Mouse (Mus musculus) lung, embryonic 15.5 days (tissue): ENCODE results near the gene Pde4d. TPM values are rescaled to one million over a fixed set of nuclear protein-coding genes. Genes with fewer than 3 reads are reported as not detected.
A peak's percentile ranks its signal among the peaks of the same experiment; 100 is the strongest.

ENCODE experiments used
- ATAC-seq: fragments of 200-750 bp; cut with Nextera tagmentation; 2 replicates; pipeline ENCODE4 v1.8.0; 2017; ENCODE audit warnings: moderate number of reproducible peaks, borderline replicate concordance; ENCODE audit not compliant: low FRiP score, low TSS enrichment; ENCODE audit errors: extremely low read depth
- H3K27ac ChIP-seq: fragments of 300-500 bp; sonication (generic); 2 replicates; pipeline ENCODE4 v1.5.1; 2015; ENCODE audit warnings: moderate library complexity, mild to moderate bottlenecking, inconsistent platforms
- H3K27me3 ChIP-seq: fragments of 300-500 bp; sonication (generic); 2 replicates; pipeline ENCODE4 v1.6.1; 2015; ENCODE audit warnings: inconsistent platforms
- H3K36me3 ChIP-seq: fragments of 300-500 bp; sonication (generic); 2 replicates; pipeline ENCODE4 v1.6.1; 2015; ENCODE audit warnings: inconsistent platforms
- H3K4me1 ChIP-seq: fragments of 300-500 bp; sonication (generic); 2 replicates; pipeline ENCODE4 v1.6.1; 2015; ENCODE audit warnings: inconsistent platforms
- H3K4me2 ChIP-seq: fragments of 300-500 bp; sonication (generic); 2 replicates; pipeline ENCODE4 v1.6.1; 2015; ENCODE audit warnings: inconsistent platforms, mild to moderate bottlenecking, moderate library complexity
- H3K4me3 ChIP-seq: fragments of 300-500 bp; sonication (generic); 2 replicates; pipeline ENCODE4 v1.5.1; 2015; ENCODE audit warnings: mild to moderate bottlenecking, inconsistent platforms
- H3K9ac ChIP-seq: fragments of 300-500 bp; sonication (generic); 2 replicates; pipeline ENCODE4 v1.6.1; 2015; ENCODE audit warnings: inconsistent platforms
- H3K9me3 ChIP-seq: fragments of 300-500 bp; sonication (generic); 2 replicates; pipeline ENCODE4 v1.6.1; 2016; ENCODE audit warnings: inconsistent platforms
- WGBS: fragments of 180-500 bp; shearing (Covaris S2); methylation state at CpG from one replicate; pipeline ENCODE4 v1.1.7; 2015; 5-methylcytosine and 5-hydroxymethylcytosine counted together
- polyA plus RNA-seq: library from polyadenylated mRNA; unstranded; fragments of >200 nt; fragmentation: Nextera tagmentation; extraction: Ambion mirVana; gene quantifications from 2 replicates; pipeline ENCODE4 v1.2.1, GENCODE M21; 2015

Gene Pde4d
- polyA plus RNA-seq, 1 experiment from 2014 or later: 18.2 TPM

DNA sequence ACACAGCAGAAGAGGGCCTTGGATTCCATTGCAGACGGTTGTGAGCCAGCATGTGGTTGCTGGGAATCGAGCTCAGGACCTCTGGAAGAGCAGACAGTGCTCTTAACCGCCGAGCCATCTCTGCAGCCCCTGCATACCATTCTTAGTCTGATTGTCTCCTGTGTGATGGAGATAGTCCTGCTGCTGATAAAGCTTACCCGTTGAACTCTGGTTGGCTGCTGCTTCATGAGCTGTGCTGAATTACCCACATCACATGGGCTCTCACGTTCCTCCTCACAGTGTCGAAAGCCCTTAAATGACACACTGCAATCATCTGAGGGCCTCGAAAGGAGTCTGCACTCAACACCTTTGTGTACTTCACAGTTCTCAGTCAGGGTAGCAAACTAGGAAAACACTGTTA, 1468.9 kb downstream of the Pde4d start:
- H3K27ac ChIP-seq: no peak overlapping the region
- no peaks in the 10 kb centered on the region for H3K36me3 ChIP-seq
- H3K4me1 ChIP-seq: peaks cover 6% of the 10 kb centered on the region
- no peak overlapping the region for H3K4me3 ChIP-seq
- no peak for ATAC-seq
- H3K9ac ChIP-seq: no peak overlapping the region
- no peaks in the 10 kb centered on the region for H3K9me3 ChIP-seq
- 61% methylated on average over 8 of the region's 8 CpGs for WGBS
- no peaks in the 10 kb centered on the region for H3K27me3 ChIP-seq
- H3K4me2 ChIP-seq: no peak overlapping the region

GRCm38 (mm10) chr13:109920256-109920655, 1470.5 kb downstream of the Pde4d start:
- Histone ChIP-seq H3K9me3 (no peaks in the 10 kb centered on the region), H3K4me2 (no peak overlapping the region), H3K27ac (no peak overlapping the region), H3K36me3 (no peaks in the 10 kb centered on the region), H3K27me3 (no peaks in the 10 kb centered on the region), H3K4me3 (no peak overlapping the region), H3K4me1 (0 out of 2 replicates have a peak, but pooled peaks cover 3% of the 10 kb centered on the region), H3K9ac (no peak overlapping the region)
- 87% methylated on average over 6 of the region's 6 CpGs for WGBS
- ATAC-seq: no peak

DNA sequence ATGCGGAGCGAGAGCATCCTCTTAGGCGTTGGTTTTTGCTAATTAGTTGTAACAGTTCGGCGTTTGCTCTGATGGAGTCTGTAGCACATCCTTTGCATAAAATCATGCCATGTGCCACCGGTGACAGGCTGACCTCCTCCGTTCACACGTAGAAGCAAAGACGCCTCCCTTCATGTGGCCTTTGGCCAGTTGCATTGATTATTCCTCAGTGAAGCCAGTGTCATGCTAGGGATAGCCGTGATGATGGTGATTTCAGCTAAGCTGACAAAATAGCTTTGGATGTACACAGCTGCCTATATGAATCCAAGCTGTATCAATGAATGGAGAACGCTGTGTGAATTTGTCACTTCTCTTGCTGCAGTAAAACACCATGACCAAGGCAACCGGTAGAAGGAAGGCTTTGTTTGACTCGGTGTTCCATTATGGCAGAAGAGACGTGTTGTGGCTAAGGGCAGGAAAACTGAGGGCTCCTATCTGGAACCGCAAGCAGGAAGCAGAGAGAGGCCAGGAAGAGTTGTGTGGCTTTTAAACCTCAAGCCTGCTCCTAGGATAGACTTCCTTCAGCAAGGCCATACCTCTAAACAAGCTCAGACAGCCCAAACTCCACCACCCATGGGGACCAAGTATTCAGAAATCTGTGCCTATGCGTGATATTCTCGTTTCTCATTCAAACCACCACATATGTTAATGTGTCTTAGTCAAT, 1471.7 kb downstream of the Pde4d start:
- Histone ChIP-seq H3K27ac (no peak overlapping the region), H3K4me2 (no peak overlapping the region), H3K9ac (no peak overlapping the region), H3K36me3 (no peaks in the 10 kb centered on the region), H3K4me1 (no peaks in the 10 kb centered on the region), H3K4me3 (no peak overlapping the region), H3K27me3 (no peaks in the 10 kb centered on the region), H3K9me3 (no peaks in the 10 kb centered on the region)
- WGBS: 88% methylated on average over 17 of the region's 17 CpGs
- no peak for ATAC-seq

GRCm38 (mm10) chr13:109922228-109922627, 1472.5 kb downstream of the Pde4d start:
- Histone ChIP-seq H3K4me1 (no peaks in the 10 kb centered on the region), H3K27ac (no peak overlapping the region), H3K36me3 (no peaks in the 10 kb centered on the region), H3K4me2 (no peak overlapping the region), H3K9me3 (no peaks in the 10 kb centered on the region), H3K27me3 (no peaks in the 10 kb centered on the region), H3K9ac (no peak overlapping the region), H3K4me3 (no peak overlapping the region)
- peak; percentile 51; the same call in 1 of the 2 replicates for ATAC-seq
- 3% methylated on average over 4 of the region's 4 CpGs for WGBS

DNA sequence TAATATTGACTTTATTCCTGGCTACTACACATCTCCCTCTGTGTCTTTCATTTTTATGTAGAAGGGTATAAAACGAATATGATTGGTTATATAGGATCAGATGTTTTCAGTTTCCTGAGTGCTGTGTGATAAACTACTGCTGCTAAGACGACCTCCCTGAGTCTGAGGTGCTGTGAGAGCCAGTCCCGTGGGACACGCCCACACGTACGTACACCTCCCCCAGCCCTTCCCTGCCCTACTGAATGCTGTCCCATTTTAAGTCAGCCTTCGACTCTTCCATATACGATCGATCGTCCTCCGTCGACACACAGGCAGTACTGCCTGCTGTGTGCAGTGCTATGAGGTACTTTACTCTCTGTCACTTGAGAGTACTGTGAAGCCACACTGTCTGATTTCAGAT, 1473.0 kb downstream of the Pde4d start:
- ATAC-seq: peak; percentile 40; the same call in 1 of the 2 replicates
- no peaks in the 10 kb centered on the region for H3K9me3 ChIP-seq
- no peaks in the 10 kb centered on the region for H3K4me1 ChIP-seq
- no peak overlapping the region for H3K4me3 ChIP-seq
- no peak overlapping the region for H3K4me2 ChIP-seq
- H3K27ac ChIP-seq: no peak overlapping the region
- 50% methylated on average over 12 of the region's 12 CpGs for WGBS
- H3K27me3 ChIP-seq: no peaks in the 10 kb centered on the region
- H3K36me3 ChIP-seq: no peaks in the 10 kb centered on the region
- no peak overlapping the region for H3K9ac ChIP-seq

- Histone ChIP-seq H3K36me3 (no peaks in the 10 kb centered on the region), H3K27me3 (no peaks in the 10 kb centered on the region), H3K4me1 (no peaks in the 10 kb centered on the region), H3K4me2 (no peak overlapping the region), H3K9ac (no peak overlapping the region), H3K9me3 (no peaks in the 10 kb centered on the region), H3K4me3 (no peak overlapping the region), H3K27ac (no peak overlapping the region)
- no peak for ATAC-seq
- WGBS: 88% methylated on average over 15 of the region's 15 CpGs
Measured at GRCm38 (mm10) chr13:109924771-109925170, 1475.0 kb downstream of the Pde4d start.

GRCm38 (mm10) chr13:109926277-109926920, 1476.7 kb downstream of the Pde4d start:
- H3K27ac ChIP-seq: no peak overlapping the region
- H3K4me3 ChIP-seq: peak overlapping the region; percentile 7; the same call in 1 of the 2 replicates
- H3K9ac ChIP-seq: no peak overlapping the region
- H3K4me1 ChIP-seq: no peaks in the 10 kb centered on the region
- peak overlapping the region; percentile 41 for H3K4me2 ChIP-seq
- no peaks in the 10 kb centered on the region for H3K27me3 ChIP-seq
- WGBS: 28% methylated on average over 15 of the region's 15 CpGs
- ATAC-seq: peak; percentile 65; the same call in 1 of the 2 replicates
- H3K36me3 ChIP-seq: no peaks in the 10 kb centered on the region
- H3K9me3 ChIP-seq: no peaks in the 10 kb centered on the region

- WGBS: 69% methylated on average over 2 of the region's 2 CpGs
- Histone ChIP-seq H3K4me1 (no peaks in the 10 kb centered on the region), H3K9me3 (no peaks in the 10 kb centered on the region), H3K36me3 (no peaks in the 10 kb centered on the region), H3K27me3 (no peaks in the 10 kb centered on the region), H3K4me3 (no peak overlapping the region), H3K9ac (no peak overlapping the region), H3K27ac (no peak overlapping the region), H3K4me2 (no peak overlapping the region)
- ATAC-seq: no peak
Measured at GRCm38 (mm10) chr13:109927782-109928181, 1478.0 kb downstream of the Pde4d start.

DNA sequence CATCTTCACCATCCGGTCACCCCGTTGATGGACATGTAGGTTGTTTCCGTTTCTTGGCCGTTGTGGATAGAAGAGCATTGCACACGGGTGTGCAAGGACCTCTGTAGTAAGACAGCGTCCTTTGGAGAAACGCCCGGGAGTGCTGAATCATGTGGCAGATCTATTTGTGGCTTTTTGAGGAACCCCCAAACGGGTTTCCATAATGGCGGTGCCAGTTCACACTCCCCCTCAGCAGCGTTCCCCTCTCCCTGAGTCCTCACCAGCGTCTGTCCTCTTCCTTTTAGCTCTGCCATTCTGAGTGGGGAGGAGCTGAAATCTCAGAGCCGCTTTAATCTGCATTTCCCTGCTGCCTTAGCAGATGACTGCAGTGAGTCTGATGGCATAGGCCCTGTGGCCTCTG, 1482.9 kb downstream of the Pde4d start:
- H3K9me3 ChIP-seq: no peaks in the 10 kb centered on the region
- H3K4me1 ChIP-seq: no peaks in the 10 kb centered on the region
- WGBS: 91% methylated on average over 13 of the region's 13 CpGs
- no peak for ATAC-seq
- H3K4me3 ChIP-seq: no peak overlapping the region
- no peak overlapping the region for H3K27ac ChIP-seq
- no peak overlapping the region for H3K9ac ChIP-seq
- H3K36me3 ChIP-seq: no peaks in the 10 kb centered on the region
- H3K4me2 ChIP-seq: no peak overlapping the region
- no peaks in the 10 kb centered on the region for H3K27me3 ChIP-seq

GRCm38 (mm10) chr13:109933554-109933953, 1483.8 kb downstream of the Pde4d start:
- Histone ChIP-seq H3K9me3 (no peaks in the 10 kb centered on the region), H3K4me2 (no peak overlapping the region), H3K27ac (no peak overlapping the region), H3K36me3 (no peaks in the 10 kb centered on the region), H3K4me1 (no peaks in the 10 kb centered on the region), H3K27me3 (no peaks in the 10 kb centered on the region), H3K9ac (no peak overlapping the region), H3K4me3 (no peak overlapping the region)
- 83% methylated on average over 7 of the region's 7 CpGs for WGBS
- no peak for ATAC-seq

DNA sequence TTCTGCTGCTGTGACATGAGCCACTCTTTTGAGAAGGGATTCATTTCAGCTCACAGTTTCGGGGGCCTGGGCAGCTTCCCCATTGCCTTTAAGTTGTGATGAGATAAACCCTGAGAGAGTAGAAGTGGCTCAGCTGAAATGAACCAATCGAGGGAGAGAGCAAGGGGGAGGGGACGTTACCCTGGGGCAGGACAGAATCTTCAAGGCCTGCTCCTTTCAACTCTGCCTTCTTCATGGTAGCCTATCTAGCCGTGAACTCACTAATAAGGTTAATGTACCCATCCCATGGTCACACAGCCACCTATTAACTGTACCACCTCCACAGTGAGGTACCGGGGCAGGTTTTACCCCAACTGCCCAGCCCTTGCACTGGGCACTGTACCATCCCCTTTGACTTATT, 1487.1 kb downstream of the Pde4d start:
- Histone ChIP-seq H3K27me3 (no peaks in the 10 kb centered on the region), H3K4me1 (no peaks in the 10 kb centered on the region), H3K4me2 (no peak overlapping the region), H3K9ac (no peak overlapping the region), H3K9me3 (no peaks in the 10 kb centered on the region), H3K27ac (no peak overlapping the region), H3K4me3 (no peak overlapping the region), H3K36me3 (no peaks in the 10 kb centered on the region)
- WGBS: 90% methylated on average over 5 of the region's 5 CpGs
- no peak for ATAC-seq

GRCm38 (mm10) chr13:109944822-109945551, 1495.2 kb downstream of the Pde4d start:
- Histone ChIP-seq H3K36me3 (peaks cover 19% of the 10 kb centered on the region; the same call in 1 of the 2 replicates), H3K4me2 (no peak overlapping the region), H3K9me3 (no peaks in the 10 kb centered on the region), H3K4me3 (no peak overlapping the region), H3K27ac (no peak overlapping the region), H3K4me1 (no peaks in the 10 kb centered on the region), H3K27me3 (no peaks in the 10 kb centered on the region), H3K9ac (no peak overlapping the region)
- 90% methylated on average over 7 of the region's 7 CpGs for WGBS
- ATAC-seq: no peak
